Mouse (Mus musculus): ENCODE data around the gene Cnksr1. TPM values are rescaled to one million over a fixed set of nuclear protein-coding genes. Genes with fewer than 3 reads are reported as not detected.
"Not testable (repeated sequence)": the region's sequence is repeated elsewhere in the genome, so short reads cannot be mapped to it uniquely, and the experiment has no call there.

The Cnksr1 gene
- 10 to 100 TPM; 22.8 to 32.8 TPM for total RNA-seq (2021)
- long read RNA-seq, experiment 1, transcript Cnksr1-201 (21 exons, 2,468 nt), result major isoform, 14 of 29 reads
- long read RNA-seq, experiment 1, partial matches to known transcripts, result 8 of 29 reads
- long read RNA-seq, experiment 1, other reads (novel, unspliced or antisense), result 7 of 29 reads
- long read RNA-seq, experiment 2, transcript Cnksr1-201 (21 exons, 2,468 nt), result major isoform, 42 of 58 reads
- long read RNA-seq, experiment 2, partial matches to known transcripts, result 7 of 58 reads
- long read RNA-seq, experiment 2, other reads (novel, unspliced or antisense), result 9 of 58 reads

DNA sequence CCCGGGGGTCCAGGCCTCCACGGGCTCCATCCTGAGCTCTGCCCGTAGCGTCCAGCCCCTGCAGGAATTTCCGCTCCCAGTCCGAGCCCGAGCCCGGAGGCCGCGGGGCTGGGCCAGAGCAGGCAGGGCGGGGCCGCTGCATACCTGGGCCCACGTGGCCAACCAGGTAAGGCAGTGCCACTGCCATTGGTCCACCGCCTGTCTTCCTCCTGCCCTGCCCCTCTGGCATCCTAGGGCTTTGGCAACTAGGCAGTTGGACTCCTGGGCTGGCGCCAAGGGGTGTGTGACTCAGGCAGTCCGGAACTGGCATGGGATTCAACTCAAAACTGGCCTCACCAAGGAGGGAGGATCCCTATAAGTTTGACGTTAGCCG lies at the start of gene Cnksr1:
Cnksr1 (minus strand) TSS at position 121 of the 373 bp plus-strand sequence.
- DNase-seq, result peak; percentile 74

DNA sequence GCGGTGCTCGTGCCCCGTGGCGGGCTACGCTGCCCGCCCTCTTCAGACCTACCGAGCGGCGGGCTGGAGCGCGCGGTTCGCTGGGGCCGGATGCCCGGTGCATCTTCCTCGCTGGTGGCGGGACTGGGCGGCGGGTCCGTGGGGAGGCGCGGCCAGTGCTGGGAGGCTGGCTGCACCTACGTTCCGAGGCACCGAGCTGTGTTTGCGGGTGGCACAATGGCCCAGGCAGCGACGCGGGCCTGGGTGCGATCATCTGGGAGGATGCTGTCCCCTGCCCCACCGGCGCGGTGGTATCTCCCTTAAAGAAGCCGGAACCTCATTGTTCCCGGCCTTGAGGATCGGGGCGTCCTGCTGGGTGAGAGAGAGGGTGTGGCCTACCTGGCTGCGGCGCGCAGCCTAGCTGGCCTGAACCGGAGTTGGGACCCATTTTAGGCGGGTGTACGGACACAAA lies 49.4 kb upstream of the Cnksr1 start, which contains the start of gene Pdik1l:
Pdik1l (minus strand) TSS at position 321 of the 451 bp plus-strand sequence.
- peak; percentile 64 for DNase-seq

DNA sequence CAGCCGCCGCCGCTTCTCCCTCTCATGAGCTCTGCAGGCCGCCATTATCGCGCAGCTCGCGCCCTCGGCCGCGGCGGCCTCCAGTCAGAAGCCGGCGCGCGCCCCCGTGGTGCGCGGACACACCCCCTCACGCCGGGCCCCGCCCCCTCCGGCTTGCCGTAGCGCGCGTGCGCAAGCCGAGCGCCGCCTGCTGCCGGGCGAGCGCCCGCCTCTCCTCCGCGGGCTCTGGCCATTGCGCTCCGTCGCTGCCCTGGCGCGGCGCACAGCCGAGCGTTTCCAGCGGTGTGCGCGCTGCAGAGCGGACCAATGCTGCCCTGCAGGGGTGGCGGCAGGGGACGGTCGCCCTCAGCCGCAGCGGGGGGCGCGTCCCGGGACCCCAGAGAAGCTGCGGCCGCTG lies 49.0 kb upstream of the Cnksr1 start:
- peak; percentile 97 for DNase-seq

DNA sequence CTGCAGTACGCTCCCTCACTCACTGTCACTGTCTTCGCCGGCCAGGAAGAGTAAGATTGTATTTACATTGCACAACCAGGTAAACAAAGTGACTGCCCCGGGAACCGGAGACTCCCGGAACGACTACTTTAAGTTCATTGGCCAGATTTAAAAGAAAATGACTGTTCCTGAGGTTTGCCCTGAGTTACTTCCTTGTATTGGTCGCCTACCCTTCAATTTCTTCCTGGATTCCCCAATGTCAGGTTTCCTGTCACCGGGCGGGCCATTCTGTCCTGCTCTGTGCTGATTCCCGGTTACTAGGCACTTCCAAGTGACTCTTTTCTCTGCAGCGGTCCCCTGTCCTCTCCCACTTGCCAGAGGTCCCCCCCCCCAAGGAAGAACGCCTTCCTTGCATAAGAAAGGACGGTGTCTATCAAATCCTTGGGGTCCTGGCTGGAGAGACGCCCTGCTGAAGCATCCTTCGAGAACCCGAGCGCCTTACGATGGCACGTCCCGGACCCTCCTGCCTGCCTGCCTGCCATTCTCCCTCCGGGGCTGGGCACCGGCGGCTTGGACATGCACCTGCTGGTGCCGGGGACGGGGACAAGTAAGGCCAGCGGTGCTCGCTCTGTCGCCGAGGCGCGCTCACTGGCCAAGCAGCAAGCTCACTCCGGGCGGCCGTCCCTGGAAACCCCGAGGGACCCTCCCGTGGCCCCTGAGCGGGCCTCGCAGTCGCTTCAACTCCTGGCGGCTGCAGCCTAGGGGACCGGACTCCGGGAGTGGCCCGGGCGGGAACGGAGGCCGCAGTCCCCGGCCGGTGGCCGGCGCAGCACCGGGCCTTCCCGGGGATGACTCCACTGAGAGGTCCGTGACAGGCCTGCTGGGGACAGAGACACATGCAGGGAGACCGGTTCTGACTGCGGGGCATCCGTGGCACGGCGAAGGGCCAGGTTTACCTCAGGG lies 48.3 kb upstream of the Cnksr1 start:
- DNase-seq, result no peak

DNA sequence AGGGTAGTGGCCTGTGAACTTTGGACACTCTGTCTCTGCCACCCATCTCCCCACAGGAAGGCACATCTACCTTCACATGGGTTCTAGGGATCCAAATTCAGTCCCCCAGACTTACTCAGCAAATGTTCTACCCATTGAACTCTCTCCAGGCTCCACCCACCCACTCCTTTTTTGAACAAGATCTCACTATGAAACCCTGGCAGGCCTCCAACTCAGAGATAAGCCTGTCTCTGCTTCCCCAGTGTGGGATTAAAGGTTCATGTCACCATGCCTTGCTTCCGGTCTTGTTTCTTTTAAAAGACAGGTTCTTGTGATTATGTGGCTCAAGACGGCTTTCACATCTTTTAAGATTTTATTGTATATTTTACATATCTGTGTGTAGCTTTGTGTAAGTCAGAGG lies 46.7 kb upstream of the Cnksr1 start:
- DNase-seq, result no peak

DNA sequence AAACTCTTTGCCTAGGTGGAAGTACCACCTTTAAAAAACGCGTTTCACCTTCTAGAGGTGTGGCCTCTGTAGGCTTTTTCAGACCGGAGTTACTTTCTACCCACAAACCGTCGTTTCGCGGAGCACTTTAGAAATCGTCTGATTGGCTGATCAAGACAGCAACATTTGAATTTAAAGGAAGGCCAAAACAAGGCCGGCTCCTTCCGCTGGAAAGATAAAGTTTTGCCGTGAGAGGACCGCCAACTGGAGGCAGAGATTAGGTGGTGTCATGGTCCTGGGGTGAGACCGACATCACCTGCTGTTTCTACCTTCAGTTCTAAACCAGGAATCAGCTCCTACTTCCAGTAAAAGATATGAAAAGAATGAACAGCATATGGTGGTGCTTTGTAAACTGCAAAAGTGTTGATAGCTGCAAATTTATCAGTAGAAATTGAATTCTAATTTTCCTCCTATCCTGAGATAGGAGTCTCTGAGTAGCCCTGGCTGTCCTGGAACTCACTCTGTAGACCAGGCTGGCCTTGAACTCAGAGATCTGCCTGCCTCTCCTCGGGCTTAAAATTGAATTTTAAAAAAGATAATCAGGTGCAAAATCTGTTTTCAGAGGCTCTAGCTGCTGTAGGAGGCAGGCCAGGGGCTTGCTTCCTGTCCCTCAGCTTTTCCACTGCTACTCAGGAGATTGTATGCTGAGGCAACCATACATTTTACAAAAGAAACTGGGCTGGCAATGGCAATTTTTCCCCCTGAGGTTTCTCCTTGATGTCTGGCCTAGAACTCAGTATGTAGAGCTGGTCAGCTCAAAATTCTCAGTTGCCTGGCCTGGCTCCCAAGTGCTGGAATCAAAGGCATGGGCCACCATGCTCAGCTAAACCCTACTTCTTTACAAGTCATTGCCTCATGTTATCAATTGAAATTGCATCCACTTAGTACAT lies 35.5 kb upstream of the Cnksr1 start:
- DNase-seq, result no peak

DNA sequence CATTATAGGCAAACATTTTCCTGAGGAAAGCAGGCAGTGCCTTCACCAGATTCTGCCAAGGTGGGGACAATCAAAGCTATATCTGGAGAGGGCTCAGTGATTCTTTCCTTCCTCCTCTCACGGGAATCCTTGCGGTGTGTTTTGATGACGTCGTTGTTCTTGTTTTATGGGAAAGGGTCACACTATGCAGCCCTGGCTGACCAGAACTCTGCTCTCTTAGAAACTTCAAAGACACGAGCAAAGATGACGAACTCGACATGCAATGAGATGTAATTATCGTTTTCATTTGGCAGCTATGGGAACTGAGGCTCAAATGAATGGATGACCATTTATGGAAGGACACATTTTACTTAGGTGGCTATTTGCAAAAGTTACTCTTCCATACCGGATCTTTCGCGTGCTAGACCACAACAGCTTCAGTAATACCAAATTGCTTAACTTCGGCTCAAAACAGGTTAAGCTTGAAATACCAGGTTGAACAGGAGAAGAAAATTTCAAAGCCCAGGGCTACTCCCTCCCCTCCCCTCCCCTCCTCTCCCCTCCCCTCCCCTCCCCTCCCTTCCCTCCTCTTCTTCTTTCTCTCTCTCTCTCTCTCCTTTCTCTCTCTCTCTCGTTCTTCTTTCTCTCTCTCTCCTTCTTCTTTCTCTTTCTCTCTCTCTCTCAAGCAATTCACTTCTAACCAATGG lies 34.7 kb upstream of the Cnksr1 start:
- no peak for DNase-seq

DNA sequence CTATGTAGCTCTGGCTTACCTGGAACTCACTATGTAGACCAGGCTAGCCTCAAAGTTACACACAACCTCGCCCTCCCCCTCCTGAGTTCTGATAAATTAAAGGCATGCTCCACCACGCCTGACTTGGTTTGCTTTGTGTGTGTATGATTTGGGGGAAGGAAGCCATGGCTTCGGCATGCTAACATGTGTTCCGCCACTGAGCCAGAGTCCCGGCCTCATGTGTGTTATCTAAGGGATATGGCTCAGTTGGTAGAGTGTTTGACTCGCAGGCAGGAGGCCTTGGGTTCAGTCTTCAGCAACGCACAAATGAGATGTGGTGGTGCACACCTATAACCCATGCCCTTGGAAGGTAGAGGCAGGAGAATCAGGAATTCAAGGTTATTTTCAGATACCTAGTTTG lies 33.8 kb upstream of the Cnksr1 start:
- DNase-seq, result no peak

DNA sequence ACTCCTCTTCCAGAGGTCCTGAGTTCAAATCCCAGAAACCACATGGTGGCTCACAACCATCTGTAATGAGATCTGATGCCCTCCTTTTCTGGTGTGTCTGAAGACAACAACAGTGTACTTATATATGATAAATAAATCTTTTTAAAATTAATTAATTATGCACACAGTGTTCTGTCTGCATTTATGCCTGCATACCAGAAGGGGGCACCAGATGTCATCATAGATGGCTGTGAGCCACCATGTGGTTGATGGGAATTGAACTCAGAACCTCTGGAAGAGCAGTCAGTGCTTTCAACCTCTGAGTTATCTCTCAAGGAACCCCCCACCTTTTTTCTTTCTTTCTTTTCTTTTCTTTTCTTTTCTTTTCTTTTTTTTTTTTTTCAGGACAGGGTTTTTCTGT lies 31.4 kb upstream of the Cnksr1 start:
- not testable (repeated sequence) for DNase-seq

DNA sequence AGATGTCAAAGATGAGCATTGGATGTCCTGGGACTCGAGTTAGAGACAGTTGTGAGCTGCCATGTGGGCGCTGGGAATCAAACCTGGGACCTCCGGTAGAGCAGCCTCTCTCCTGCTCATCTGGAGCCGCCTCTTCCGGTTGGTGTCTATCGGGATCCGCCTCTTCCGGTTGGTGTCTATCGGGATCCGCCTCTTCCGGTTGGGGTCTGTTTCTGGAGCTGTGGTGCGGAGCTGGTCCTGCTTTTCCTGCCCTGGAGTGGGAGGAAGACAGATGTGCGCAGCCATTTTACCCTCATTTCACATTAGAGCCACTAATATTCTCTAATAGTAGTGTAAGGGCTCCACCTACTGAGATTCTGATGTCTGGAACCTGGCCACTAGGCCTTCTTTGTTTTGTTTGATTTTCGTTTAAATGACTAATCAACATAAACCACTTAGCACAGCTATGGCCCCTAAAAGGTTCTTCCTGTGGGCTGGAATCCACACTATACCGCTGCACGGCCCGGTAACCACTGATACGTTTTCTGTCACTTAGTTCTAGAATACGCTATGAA lies 30.0 kb upstream of the Cnksr1 start:
- DNase-seq, result no peak

DNA sequence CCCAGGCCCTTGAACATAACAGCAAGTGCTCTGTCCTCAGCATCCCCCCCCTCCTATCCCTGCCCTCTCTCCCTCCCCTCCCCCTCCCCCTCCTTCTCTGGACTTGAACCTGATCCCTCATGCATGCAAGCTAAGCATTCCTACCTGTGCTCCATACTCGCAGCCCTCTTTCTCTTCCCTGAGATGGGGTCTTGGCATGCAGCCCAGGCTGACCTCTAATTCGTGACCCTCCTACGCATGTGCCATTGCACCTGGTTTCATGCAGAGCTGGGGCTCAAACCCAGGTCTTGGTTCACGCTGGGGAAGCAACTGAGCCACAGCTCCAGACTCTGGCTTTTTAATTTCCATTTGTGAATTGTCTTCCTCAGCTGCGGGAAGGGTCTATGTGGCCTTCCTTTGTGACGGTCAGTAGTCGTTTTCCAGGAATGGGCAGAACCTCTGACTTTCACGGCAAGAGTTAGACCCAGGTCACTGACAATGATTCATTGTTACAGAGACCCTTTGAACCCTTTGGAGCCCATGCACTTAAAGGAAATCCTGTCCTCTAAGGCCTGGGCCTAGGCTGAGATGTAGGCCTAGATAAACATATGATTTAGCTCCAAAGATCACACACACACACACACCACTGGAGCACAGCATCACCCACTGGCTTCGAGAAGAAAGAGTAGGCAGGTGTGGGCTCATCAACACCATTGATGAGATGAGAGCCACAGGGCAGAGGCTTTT lies 27.8 kb upstream of the Cnksr1 start:
- no peak for DNase-seq

DNA sequence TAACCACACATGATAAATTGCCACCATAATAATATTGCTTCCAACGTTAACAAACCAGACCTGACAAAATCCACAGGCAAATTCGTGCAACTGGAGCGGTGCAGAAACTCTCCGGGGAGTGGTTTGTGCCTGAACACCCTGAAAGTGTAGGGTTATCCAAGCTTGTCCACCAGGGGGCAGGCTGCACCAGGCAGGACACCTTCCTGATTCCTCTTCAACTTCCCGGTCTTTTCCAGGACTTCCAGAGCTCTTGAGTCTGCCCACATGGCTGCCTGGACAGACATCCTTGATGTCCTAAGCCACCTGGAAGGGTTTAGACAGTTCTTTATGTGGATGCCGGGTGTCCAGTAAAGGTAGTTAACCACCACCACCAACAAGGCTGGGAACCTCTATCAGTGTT lies 25.0 kb upstream of the Cnksr1 start:
- DNase-seq, result no peak

DNA sequence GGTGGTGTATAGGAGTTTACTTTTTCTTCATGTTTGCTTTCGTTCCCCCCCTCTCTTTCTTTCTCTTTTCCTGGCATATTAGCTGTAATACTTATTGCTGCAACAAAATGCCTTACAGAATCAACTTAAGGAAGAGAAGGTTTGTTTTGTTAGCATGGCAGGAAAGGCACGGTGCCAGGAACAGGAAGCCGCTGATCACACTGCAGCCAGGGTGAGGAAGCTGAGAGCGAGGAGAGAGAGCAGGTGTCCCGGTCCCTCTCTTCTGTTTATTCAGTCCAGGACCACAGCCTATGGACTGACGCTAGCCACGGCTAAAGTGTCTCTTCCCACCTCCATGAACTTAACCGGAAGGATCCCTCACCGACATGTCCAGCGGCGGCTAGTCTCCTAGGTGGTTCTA lies 20.2 kb upstream of the Cnksr1 start:
- DNase-seq, result no peak

DNA sequence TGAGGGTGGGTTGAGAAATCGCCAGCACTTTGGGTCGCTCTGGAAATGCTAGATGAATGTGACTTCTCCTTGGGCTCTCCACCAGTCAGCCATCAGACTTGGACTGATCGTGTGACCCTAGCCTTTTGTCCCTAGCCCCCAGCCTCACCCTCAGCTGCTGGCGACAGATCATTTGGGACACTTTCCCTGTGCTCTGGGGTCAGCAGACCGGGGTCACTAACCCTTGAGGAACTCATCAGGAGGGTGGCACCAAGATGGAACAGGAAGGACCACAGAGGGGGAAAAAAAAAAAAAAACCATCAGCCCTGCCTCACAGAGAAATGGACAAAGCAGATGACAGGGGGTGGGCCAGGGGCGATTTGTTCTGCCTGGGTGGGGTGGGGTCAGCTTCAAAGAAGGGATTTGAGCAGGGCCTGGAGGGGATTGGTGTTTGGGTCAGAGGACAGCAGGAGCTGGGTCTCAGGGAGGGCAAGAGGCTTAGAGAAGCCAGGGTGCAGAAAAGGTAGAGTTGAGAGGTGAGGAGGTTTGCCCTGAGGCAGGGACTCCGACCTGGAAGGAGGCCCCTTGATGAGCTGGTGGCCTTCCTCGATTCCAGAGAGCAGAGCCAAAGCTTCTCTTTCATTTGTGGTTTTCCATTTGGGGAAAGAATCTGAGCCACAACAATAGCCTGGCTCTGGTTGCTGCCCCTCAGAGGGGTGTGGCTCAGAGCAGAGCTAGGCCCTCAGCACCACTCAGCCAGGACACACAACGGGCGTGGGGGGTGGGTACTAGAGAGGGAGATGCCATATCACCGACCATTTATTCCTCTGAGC lies 19.2 kb upstream of the Cnksr1 start:
- DNase-seq, result no peak

DNA sequence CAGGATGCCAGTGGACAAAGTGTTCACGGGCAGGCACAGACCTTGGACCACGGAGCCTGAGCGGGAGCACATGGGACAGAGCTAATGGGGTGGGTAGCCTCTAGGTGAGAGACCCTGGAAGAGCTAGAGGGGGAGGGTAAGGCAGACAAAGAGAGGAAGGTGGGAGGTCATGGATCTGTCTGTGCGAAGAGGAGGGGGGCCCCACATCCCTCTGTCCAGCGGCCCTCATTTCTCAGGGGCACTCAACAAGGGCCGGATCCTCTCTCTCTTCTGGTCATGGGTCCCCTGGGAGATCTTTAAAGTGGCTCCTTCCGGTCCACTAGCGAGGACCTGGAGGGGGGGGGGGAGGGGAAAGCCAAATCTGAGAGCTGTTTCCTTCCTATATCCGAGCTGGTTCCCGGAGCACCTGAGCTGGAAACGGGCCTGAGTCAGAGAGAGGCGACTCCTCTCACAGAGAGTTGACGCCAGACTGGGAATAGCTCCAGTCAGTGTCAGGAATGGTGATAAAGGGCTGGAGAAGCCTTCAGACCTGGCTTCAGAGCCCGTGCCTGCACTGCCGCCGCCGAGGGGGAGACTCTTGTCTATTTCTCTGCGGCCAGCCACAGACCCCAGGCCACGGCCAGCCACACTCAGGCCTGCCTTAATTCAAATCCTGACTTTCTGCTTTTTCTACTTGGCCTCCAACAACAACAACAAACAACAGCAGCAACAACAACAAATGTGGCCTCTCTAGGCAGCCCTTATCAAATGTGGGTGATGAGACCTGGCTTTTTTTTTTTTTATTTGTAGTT lies 18.4 kb upstream of the Cnksr1 start:
- no peak for DNase-seq

DNA sequence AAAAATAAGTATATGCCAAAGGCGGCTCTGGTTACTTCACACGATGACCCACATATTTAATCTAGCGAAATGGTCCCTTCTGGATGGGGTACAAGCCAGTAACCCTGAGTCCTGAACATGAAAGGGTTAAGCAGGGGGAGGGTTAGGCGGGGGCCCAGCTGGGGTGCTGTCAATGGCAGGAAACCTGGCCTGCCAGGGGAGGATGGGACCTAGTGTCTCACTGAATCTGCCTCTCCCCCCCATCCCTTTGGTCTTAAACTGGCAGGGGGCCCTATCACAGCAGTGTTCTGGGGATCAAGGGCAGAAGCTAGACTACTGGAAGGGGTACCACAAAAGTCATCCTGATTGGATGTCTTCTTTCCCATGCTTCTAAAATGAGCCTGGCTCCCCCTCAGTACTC lies 17.7 kb upstream of the Cnksr1 start:
- no peak for DNase-seq

DNA sequence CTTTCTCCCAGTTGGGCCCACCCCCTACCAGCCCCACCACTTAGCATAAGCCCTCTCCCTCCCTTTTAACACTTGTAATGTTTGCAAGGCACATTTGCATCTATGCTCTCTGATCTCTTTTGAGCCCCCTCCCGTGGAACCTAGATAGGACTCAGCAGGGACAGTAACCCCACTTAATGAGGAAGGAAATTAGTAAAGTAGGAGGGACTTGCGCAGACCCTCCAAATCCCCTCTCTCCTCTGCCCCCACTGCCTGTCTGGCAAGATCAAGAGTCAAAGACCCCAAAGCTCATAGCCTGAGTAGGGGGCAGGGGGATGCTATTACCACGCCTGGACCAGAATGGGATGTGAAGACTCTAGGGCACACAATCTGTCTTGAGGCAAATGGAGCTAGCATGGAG lies 16.6 kb upstream of the Cnksr1 start:
- DNase-seq, result no peak

DNA sequence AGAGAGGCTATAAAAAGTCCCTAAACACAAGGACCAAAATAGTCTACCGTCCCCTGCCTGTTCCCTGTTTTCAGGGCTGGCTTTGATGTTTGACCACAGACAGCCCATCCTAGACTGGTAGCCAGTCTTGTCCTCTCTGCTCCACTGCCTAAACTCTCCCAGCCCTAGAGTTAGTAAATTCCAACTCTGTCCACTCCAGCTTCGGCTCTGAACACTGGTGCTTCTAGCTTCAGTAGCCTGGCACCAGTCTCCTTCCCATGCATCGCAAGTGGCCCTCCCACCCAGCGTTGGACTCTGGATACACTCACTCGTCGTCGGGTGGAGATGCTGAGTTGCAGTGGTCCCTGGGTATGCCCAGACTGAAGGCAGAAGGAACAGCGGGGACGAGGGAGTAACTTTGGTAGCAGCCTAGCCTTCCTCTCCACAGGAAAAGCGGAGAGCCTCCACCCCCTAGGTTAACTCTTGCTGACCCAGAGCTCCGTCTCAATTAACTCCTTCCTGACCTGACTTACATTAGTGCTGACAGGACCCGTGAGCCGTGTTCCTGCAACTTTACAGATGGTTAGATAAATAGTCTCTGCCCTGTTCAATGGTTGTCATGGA lies 15.6 kb upstream of the Cnksr1 start, which contains the start of gene Grrp1:
Grrp1 (minus strand) TSS at position 385 of the 603 bp plus-strand sequence.
- DNase-seq, result no peak
